Mouse (Mus musculus): Measurements from ENCODE around the gene Vcam1.

Vcam1 gene

GRCm38 (mm10) chr3:116100850-116101249 lies 28.6 kb downstream of the Vcam1 start:
- in situ Hi-C loops (cut with MboI; ENCODE audit: low pct_unique_long_range_greater_than_20kb in 1 of 2, low sequenced_read_pairs in 2 of 2, unreplicated experiment in 1 of 2), result no loop called here

- in situ Hi-C loops (cut with MboI; ENCODE audit: low pct_unique_long_range_greater_than_20kb in 1 of 2, low sequenced_read_pairs in 2 of 2, unreplicated experiment in 1 of 2), result no loop called here
Observed at GRCm38 (mm10) chr3:116095934-116096333, 33.6 kb downstream of the Vcam1 start.

- in situ Hi-C loops (cut with MboI; ENCODE audit: low pct_unique_long_range_greater_than_20kb in 1 of 2, low sequenced_read_pairs in 2 of 2, unreplicated experiment in 1 of 2), result no loop called here
Observed at GRCm38 (mm10) chr3:116095312-116095711, 34.2 kb downstream of the Vcam1 start.

- in situ Hi-C loops (cut with MboI; ENCODE audit: low pct_unique_long_range_greater_than_20kb in 1 of 2, low sequenced_read_pairs in 2 of 2, unreplicated experiment in 1 of 2), result no loop called here
Observed at GRCm38 (mm10) chr3:116094886-116095285, 34.6 kb downstream of the Vcam1 start.

DNA sequence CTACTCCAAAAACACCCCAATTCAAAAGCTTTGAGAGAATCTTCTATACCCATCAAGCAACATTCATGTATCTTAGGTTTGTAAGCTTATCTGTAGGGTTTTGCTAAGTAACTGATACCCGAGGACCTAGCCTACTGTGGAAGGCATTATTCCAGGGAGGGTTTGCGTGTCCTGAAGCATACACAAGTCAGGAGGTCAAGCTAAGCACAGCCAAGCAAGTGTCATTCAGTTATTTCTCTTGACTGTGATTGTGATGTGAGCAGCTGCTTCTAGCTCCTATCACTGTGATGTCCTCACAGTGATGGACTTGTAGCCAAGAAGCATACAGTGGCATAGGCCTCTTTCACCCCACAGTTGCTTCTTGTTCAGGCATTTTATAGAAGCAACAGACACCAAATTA lies 35.2 kb downstream of the Vcam1 start:
- in situ Hi-C loops (cut with MboI; ENCODE audit: low pct_unique_long_range_greater_than_20kb in 1 of 2, low sequenced_read_pairs in 2 of 2, unreplicated experiment in 1 of 2), result no loop called here

GRCm38 (mm10) chr3:116092547-116092946 lies 36.9 kb downstream of the Vcam1 start:
- in situ Hi-C loops (cut with MboI; ENCODE audit: low pct_unique_long_range_greater_than_20kb in 1 of 2, low sequenced_read_pairs in 2 of 2, unreplicated experiment in 1 of 2), result no loop called here

DNA sequence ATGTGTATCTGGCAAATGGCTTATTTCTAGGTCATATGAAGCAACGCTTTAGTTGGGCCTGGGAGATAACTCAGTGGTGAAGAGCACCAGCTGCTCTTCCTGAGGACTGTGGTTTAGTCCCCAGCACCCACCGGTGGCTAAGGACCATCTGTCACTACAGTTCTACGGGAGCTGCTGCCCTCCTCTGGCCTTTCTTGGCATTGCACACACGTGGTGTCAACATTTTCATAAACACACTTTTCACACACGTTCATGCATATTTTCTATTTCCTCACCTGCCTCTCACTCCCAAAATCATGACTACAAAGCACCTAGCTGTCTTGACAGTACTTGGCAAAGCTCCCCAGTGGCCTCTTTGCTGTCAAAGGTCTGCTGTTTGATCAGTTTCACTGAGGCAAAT lies 37.8 kb downstream of the Vcam1 start:
- in situ Hi-C loops (cut with MboI; ENCODE audit: low pct_unique_long_range_greater_than_20kb in 1 of 2, low sequenced_read_pairs in 2 of 2, unreplicated experiment in 1 of 2), result no loop called here

- in situ Hi-C loops (cut with MboI; ENCODE audit: low pct_unique_long_range_greater_than_20kb in 1 of 2, low sequenced_read_pairs in 2 of 2, unreplicated experiment in 1 of 2), result no loop called here
Observed at GRCm38 (mm10) chr3:116085962-116086361, 43.5 kb downstream of the Vcam1 start.

GRCm38 (mm10) chr3:116080939-116081676 lies 48.4 kb downstream of the Vcam1 start:
- in situ Hi-C loops (cut with MboI; ENCODE audit: low pct_unique_long_range_greater_than_20kb in 1 of 2, low sequenced_read_pairs in 2 of 2, unreplicated experiment in 1 of 2), result no loop called here

DNA sequence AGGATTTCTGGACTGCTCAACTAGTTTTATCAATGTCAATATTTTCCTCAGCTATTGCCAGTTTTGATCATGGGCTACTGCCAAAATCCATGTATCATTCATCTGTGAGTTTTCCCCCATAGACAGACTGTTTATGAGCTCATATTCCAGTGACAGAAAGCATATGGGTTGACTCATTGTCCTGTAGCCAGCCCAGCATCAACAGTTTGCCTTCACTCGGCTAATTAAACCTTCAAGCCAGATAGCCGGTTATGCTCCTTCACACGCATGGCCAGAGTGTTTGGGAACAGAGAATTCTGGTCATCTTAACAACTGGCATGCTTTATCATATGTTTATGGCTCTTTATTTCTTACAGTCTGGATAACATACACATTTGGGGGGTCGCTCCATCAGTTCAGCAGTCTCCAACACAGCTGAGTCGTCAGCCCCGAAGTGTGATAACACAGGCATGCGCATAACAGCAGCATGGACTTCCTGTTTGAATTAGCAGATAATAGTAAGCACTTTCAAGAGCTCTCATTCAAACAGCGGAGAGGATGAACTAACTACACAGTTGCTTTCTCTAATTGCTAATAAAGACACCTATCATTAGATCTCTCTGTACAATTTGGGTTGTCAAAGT lies 49.2 kb downstream of the Vcam1 start:
- in situ Hi-C loops (cut with MboI; ENCODE audit: low pct_unique_long_range_greater_than_20kb in 1 of 2, low sequenced_read_pairs in 2 of 2, unreplicated experiment in 1 of 2), result no loop called here

DNA sequence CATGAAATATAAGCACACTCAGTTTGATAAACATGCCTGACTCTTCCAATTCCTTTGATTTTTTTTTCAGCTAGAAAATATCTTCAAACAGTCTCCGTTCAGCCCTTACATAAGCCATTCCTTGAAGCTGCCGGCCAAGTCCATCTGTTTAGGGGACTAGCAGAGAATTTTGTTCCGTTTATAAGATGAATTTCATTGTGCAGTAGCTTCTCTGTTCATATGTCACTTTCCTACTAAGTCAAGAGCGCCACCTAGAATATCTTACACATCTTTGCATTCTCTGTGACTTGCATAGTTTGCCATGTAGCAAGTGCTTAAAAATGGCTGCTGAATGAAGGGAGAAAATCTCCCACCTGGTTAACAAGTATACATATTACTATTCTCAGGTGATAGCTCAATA lies 51.0 kb downstream of the Vcam1 start:
- in situ Hi-C loops (cut with MboI; ENCODE audit: low pct_unique_long_range_greater_than_20kb in 1 of 2, low sequenced_read_pairs in 2 of 2, unreplicated experiment in 1 of 2), result no loop called here

DNA sequence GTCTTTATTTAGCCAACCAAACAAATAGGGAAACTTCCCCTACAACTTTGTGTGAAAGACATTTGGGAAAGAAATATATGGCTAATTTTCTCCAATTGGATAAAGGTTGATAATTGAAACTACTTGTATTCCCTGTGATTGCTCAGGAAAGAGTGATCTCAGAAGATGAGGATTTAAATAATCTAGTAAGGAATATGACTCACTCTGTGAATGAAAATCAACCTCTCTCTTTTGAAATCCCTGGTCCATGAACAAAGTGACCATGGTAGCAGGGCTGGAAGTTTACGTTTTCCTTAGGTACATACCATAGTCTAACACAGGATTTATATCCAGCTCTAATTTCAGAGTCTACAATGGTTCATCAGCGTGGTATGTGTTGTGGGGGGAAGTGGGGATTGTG lies 52.7 kb downstream of the Vcam1 start:
- in situ Hi-C loops (cut with MboI; ENCODE audit: low pct_unique_long_range_greater_than_20kb in 1 of 2, low sequenced_read_pairs in 2 of 2, unreplicated experiment in 1 of 2), result no loop called here

GRCm38 (mm10) chr3:116072584-116072983 lies 56.9 kb downstream of the Vcam1 start:
- in situ Hi-C loops (cut with MboI; ENCODE audit: low pct_unique_long_range_greater_than_20kb in 1 of 2, low sequenced_read_pairs in 2 of 2, unreplicated experiment in 1 of 2), result no loop called here

- in situ Hi-C loops (cut with MboI; ENCODE audit: low pct_unique_long_range_greater_than_20kb in 1 of 2, low sequenced_read_pairs in 2 of 2, unreplicated experiment in 1 of 2), result no loop called here
Observed at GRCm38 (mm10) chr3:116062141-116062540, 67.3 kb downstream of the Vcam1 start.

DNA sequence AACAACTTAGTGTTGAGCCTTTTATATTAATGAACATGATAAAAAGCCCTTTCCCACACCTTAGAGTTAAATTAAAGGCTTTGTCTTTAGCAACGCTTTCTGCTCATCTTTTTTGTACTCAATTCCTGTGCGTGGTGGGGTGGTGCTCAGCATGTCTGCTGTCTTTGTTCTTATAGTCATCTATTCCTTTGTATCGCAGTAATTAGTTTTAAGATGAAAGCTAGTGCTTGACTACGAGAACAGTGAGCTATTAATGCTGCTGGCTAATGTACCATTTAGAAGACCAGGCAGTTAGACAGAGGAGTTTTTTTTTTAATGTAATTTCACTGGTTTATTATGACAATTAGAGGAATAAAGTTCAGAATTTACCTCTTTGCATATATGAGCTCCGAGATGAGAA lies 69.2 kb downstream of the Vcam1 start:
- in situ Hi-C loops (cut with MboI; ENCODE audit: low pct_unique_long_range_greater_than_20kb in 1 of 2, low sequenced_read_pairs in 2 of 2, unreplicated experiment in 1 of 2), result no loop called here

All from mouse embryonic stem cell (cell line).